Mouse (Mus musculus) ES-E14 (cell line): Measurements from ENCODE around the gene Cdkn1c. TPM values are rescaled to one million over a fixed set of nuclear protein-coding genes. Genes with fewer than 3 reads are reported as not detected.

Experiments used
- DNase-seq: peaks from one replicate; pipeline ENCODE4 v3.0.0-alpha.2; 2013; ENCODE audit warnings: low read depth, low spot score
- H3K27ac ChIP-seq: 2 replicates; pipeline ENCODE4 v1.5.1; 2012; ENCODE audit warnings: low read depth, mild to moderate bottlenecking, low read length, moderate library complexity, mixed read lengths; ENCODE audit not compliant: poor library complexity, insufficient read depth, severe bottlenecking
- H3K36me3 ChIP-seq: 2 replicates; pipeline ENCODE4 v1.6.1; 2012; ENCODE audit warnings: mild to moderate bottlenecking, low read length, moderate library complexity, mixed read lengths; ENCODE audit not compliant: control insufficient read depth, poor library complexity, insufficient read depth, severe bottlenecking
- H3K4me1 ChIP-seq, 2 experiments: fragments of 150-350 bp in 1 of 2; sonication (generic) in 1 of 2; 2 replicates each; pipeline ENCODE4 v1.6.1; 2012; ENCODE audit warnings: low read length in 2 of 2, mild to moderate bottlenecking in 1 of 2, mixed read lengths in 1 of 2; ENCODE audit not compliant: control insufficient read depth in 2 of 2, insufficient read depth in 2 of 2, poor library complexity in 1 of 2
- H3K4me3 ChIP-seq, 2 experiments: fragments of 150-350 bp in 1 of 2; sonication (generic) in 1 of 2; 2 replicates each; pipeline ENCODE4 v1.5.1; 2012; ENCODE audit warnings: low read length in 2 of 2, low read depth in 1 of 2, mild to moderate bottlenecking in 1 of 2, mixed read lengths in 1 of 2; ENCODE audit not compliant: insufficient read depth in 1 of 2, poor library complexity in 1 of 2, severe bottlenecking in 1 of 2
- H3K9ac ChIP-seq: 2 replicates; pipeline ENCODE4 v1.6.1; 2012; ENCODE audit warnings: low read depth, mild to moderate bottlenecking, low read length, mixed read lengths; ENCODE audit not compliant: poor library complexity, insufficient read depth, severe bottlenecking
- H3K9me3 ChIP-seq: fragments of 150-350 bp; sonication (generic); 2 replicates; pipeline ENCODE4 v1.6.1; 2012; ENCODE audit warnings: low read depth, mild to moderate bottlenecking, low read length; ENCODE audit not compliant: control insufficient read depth, insufficient read depth
- CHD2 ChIP-seq: IDR thresholded peaks from 2 replicates; pipeline ENCODE4 v1.6.1; 2014; ENCODE audit warnings: mild to moderate bottlenecking, low read depth, low read length, inconsistent platforms
- HCFC1 ChIP-seq: IDR thresholded peaks from 2 replicates; pipeline ENCODE4 v1.6.1; 2012; ENCODE audit warnings: low read length, inconsistent platforms, borderline replicate concordance; ENCODE audit not compliant: insufficient read depth
- MAFK ChIP-seq: IDR thresholded peaks from 2 replicates; pipeline ENCODE4 v1.6.1; 2014; ENCODE audit warnings: mild to moderate bottlenecking, low read depth, low read length, inconsistent platforms; ENCODE audit not compliant: insufficient read depth
- ZC3H11A ChIP-seq: IDR thresholded peaks from 2 replicates; pipeline ENCODE4 v1.6.1; 2012; ENCODE audit warnings: low read depth, mild to moderate bottlenecking, inconsistent platforms, low read length, borderline replicate concordance
- ZNF384 ChIP-seq: IDR thresholded peaks from 2 replicates; pipeline ENCODE4 v1.6.1; 2012; ENCODE audit warnings: low read depth, low read length, inconsistent platforms
- in situ Hi-C, 2 experiments: fragments of 600-800 bp; cut with MboI; formaldehyde crosslinking; loops; one replicate each; pipeline ENCODE4 v1.15.1; 2025; ENCODE audit warnings: low sequenced_read_pairs in 2 of 2, inconsistent platforms in 1 of 2; ENCODE audit not compliant: unreplicated experiment in 2 of 2
- total RNA-seq: library from RNA; depleted of rRNA; stranded (reverse); fragments of 300-350 nt; gene quantifications from 2 replicates; pipeline ENCODE4 v1.2.3, GENCODE M21; 2012; rRNA removed

Gene Cdkn1c
- total RNA-seq, 1 experiment: 57.9 TPM

- DNase-seq: no peak
- Histone ChIP-seq H3K36me3 (no peaks in the 10 kb centered on the region), H3K9me3 (no peaks in the 10 kb centered on the region), H3K27ac (no peak overlapping the region), H3K4me1 (no peaks in the 10 kb centered on the region), H3K4me3 (no peak overlapping the region), H3K9ac (no peak overlapping the region)
- in situ Hi-C loops: no loop called here
- TF ChIP-seq HCFC1: no peak
- TF ChIP-seq ZNF384: no peak
- no peak for TF ChIP-seq ZC3H11A
- no peak for TF ChIP-seq MAFK
- no peak for TF ChIP-seq CHD2
Observed at GRCm38 (mm10) chr7:143415070-143415469, 45.8 kb downstream of the Cdkn1c start.

GRCm38 (mm10) chr7:143412606-143413005, 48.2 kb downstream of the Cdkn1c start:
- Histone ChIP-seq H3K36me3 (no peaks in the 10 kb centered on the region), H3K27ac (no peak overlapping the region), H3K9ac (no peak overlapping the region), H3K4me1 (no peaks in the 10 kb centered on the region), H3K4me3 (no peak overlapping the region), H3K9me3 (no peaks in the 10 kb centered on the region)
- DNase-seq: no peak
- TF ChIP-seq CHD2 (no peak), HCFC1 (no peak), ZNF384 (no peak), MAFK (no peak), ZC3H11A (no peak)
- in situ Hi-C loops: no loop called here

GRCm38 (mm10) chr7:143408615-143409021, 52.2 kb downstream of the Cdkn1c start:
- no peak for TF ChIP-seq CHD2
- no peak for TF ChIP-seq ZNF384
- TF ChIP-seq MAFK: no peak
- no peak overlapping the region for H3K27ac ChIP-seq
- H3K4me1 ChIP-seq: no peaks in the 10 kb centered on the region; a peak in 1 of 4 replicates
- H3K9me3 ChIP-seq: no peaks in the 10 kb centered on the region
- no peaks in the 10 kb centered on the region for H3K36me3 ChIP-seq
- H3K4me3 ChIP-seq: no peak overlapping the region
- in situ Hi-C loops: no loop called here
- H3K9ac ChIP-seq: no peak overlapping the region
- DNase-seq: no peak

Other genes starting within 250 kb of the Cdkn1c start
- 1.5 and 4.6 TPM in 2 replicates for gene Slc22a18, start 12.7 kb upstream of the Cdkn1c start, total RNA-seq
- 113 and 272 TPM in 2 replicates for gene Phlda2, start 42.1 kb upstream of the Cdkn1c start, total RNA-seq
- gene Nap1l4, start 88.1 kb upstream of the Cdkn1c start, total RNA-seq: 103 and 123 TPM in 2 replicates
- 153 and 241 TPM in 2 replicates for gene Cars, start 139.0 kb upstream of the Cdkn1c start, total RNA-seq
- gene Tnfrsf26, start 167.7 kb upstream of the Cdkn1c start, total RNA-seq: 0.11 and 0.18 TPM in 2 replicates
- gene Tnfrsf22, start 188.6 kb upstream of the Cdkn1c start, total RNA-seq: 12.9 and 18.7 TPM in 2 replicates
- 2.3 and 3.0 TPM in 2 replicates for gene Tnfrsf23, start 224.8 kb upstream of the Cdkn1c start, total RNA-seq